Mouse (Mus musculus) brain, embryonic 14.5 days (tissue): ENCODE measurements at regions not wholly inside any gene's neighbourhood (a gene's known extent, or its start where the extent isn't known, plus 50 kb on each side); places are given as distances from the start of the nearest gene placed in this dataset.

Source experiments
- CTCF ChIP-seq: fragments of 200-500 bp; IDR thresholded peaks from 2 replicates; pipeline ENCODE4 v1.5.1; 2012; ENCODE audit warnings: inconsistent platforms, mild to moderate bottlenecking, moderate library complexity, borderline replicate concordance; ENCODE audit not compliant: insufficient read depth, insufficient read length; ENCODE audit errors: extremely low read depth
- POLR2A ChIP-seq: fragments of 200-500 bp; IDR thresholded peaks from 2 replicates; pipeline ENCODE4 v1.6.1; 2012; ENCODE audit warnings: mild to moderate bottlenecking, inconsistent platforms, borderline replicate concordance; ENCODE audit not compliant: poor library complexity, insufficient read depth, insufficient read length, severe bottlenecking; ENCODE audit errors: extremely low read depth

DNA sequence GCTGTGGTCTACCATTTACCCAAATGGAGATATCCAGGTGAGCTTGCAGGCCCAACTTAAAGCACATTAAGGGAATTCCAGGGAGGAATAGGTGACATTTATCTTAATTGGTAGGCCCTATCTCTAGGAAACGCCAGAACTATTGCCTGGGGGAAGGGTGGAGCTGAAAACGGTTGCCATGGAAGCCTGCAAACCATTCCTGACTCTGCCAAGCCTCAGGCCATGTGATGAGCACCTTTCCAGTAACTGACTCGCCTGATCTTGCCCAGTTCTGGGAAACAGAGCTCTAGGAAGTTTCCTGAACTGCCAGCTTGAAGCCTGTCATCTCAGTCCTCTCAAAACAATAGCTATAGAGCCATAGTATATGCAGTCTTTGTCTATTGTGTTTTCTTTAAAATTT is 297.0 kb downstream of the Slitrk5 start:
- TF ChIP-seq POLR2A: no peak
- no peak for TF ChIP-seq CTCF
